Mouse (Mus musculus): ENCODE data around the gene Gzmg. TPM values are rescaled to one million over a fixed set of nuclear protein-coding genes. Genes with fewer than 3 reads are reported as not detected.

The Gzmg gene
- total RNA-seq, 1 experiment from 2014 or later = not detected

Other genes with a start within 250 kb of the Gzmg start
- not detected in 2 replicates for gene Cma1, start 214.9 kb downstream of the Gzmg start, total RNA-seq (2017)
- not detected in 2 replicates for gene Cma2, start 208.6 kb downstream of the Gzmg start, total RNA-seq (2017)
- gene Mcpt1, start 141.6 kb downstream of the Gzmg start, total RNA-seq (2017) = not detected in 2 replicates
- not detected in 2 replicates for gene Mcpt9, start 129.1 kb downstream of the Gzmg start, total RNA-seq (2017)
- gene Mcpt2, start 117.5 kb downstream of the Gzmg start, total RNA-seq (2017) = not detected in 2 replicates
- not detected in 2 replicates for gene Mcpt4, start 97.3 kb downstream of the Gzmg start, total RNA-seq (2017)
- gene Mcpt8, start 74.3 kb downstream of the Gzmg start, total RNA-seq (2017) = 14.9 and 21.7 TPM in 2 replicates
- 450 and 522 TPM in 2 replicates for gene Ctsg, start 57.0 kb downstream of the Gzmg start, total RNA-seq (2017)
- not detected in 2 replicates for gene Gzme, start 39.0 kb downstream of the Gzmg start, total RNA-seq (2017)
- not detected in 2 replicates for gene Gzmd, start 27.0 kb downstream of the Gzmg start, total RNA-seq (2017)
- not detected in 2 replicates for gene Gzmn, start 15.0 kb upstream of the Gzmg start, total RNA-seq (2017)
- gene Gzmf, start 51.8 kb upstream of the Gzmg start, total RNA-seq (2017) = not detected in 2 replicates
- not detected in 2 replicates for gene Gzmc, start 75.1 kb upstream of the Gzmg start, total RNA-seq (2017)
- gene Gzmb, start 102.7 kb upstream of the Gzmg start, total RNA-seq (2017) = 0.91 and 2.1 TPM in 2 replicates
- not detected in 2 replicates for gene Atp12a, start 205.5 kb upstream of the Gzmg start, total RNA-seq (2017)
- gene Rnf17, start 243.0 kb upstream of the Gzmg start, total RNA-seq (2017) = 10.6 and 13.0 TPM in 2 replicates